Mouse (Mus musculus) cerebellum, adult 2 months (tissue): Measurements from ENCODE around the gene Lrrc75b. TPM values are rescaled to one million over a fixed set of nuclear protein-coding genes. Genes with fewer than 3 reads are reported as not detected.

Experiments
- DNase-seq, 2 experiments: peaks; one replicate each; pipeline ENCODE4 v3.0.0; 2021
- H3K27ac ChIP-seq: fragments of 200-500 bp; 2 replicates; pipeline ENCODE4 v1.5.1; 2012; ENCODE audit warnings: low read length, control low read depth, inconsistent platforms; ENCODE audit not compliant: insufficient read depth
- H3K27me3 ChIP-seq: fragments of 200-500 bp; 2 replicates; pipeline ENCODE4 v1.6.1; 2012; ENCODE audit warnings: inconsistent platforms, mild to moderate bottlenecking, low read length, moderate library complexity; ENCODE audit not compliant: control insufficient read depth, insufficient read depth
- H3K4me1 ChIP-seq: fragments of 200-500 bp; 2 replicates; pipeline ENCODE4 v1.6.1; 2011; ENCODE audit warnings: low read length; ENCODE audit not compliant: control insufficient read depth, insufficient read depth
- H3K4me3 ChIP-seq: fragments of 200-500 bp; replicated peaks from 2 replicates; pipeline ENCODE3; 2011; ENCODE audit warnings: mild to moderate bottlenecking, low read depth, low read length, control low read depth; ENCODE audit not compliant: insufficient read depth
- CTCF ChIP-seq: fragments of 200-500 bp; IDR thresholded peaks from 2 replicates; pipeline ENCODE4 v1.5.1; 2011; ENCODE audit warnings: low read depth, mild to moderate bottlenecking, control low read depth, low read length, moderate library complexity, borderline replicate concordance; ENCODE audit not compliant: insufficient read depth
- POLR2A ChIP-seq: fragments of 200-500 bp; IDR thresholded peaks from 2 replicates; pipeline ENCODE4 v1.6.1; 2011; ENCODE audit warnings: low read length, control low read depth, borderline replicate concordance; ENCODE audit not compliant: insufficient read depth
- WGBS: fragments of 180-500 bp; shearing (Covaris S2); methylation state at CpG from one replicate; pipeline ENCODE4 v1.1.7; 2018; 5-methylcytosine and 5-hydroxymethylcytosine counted together
- polyA plus RNA-seq: library from polyadenylated mRNA; depleted of rRNA; stranded (reverse); fragments of >200 nt; gene quantifications from 2 replicates; pipeline ENCODE4 v1.2.3, GENCODE M21; 2012

Lrrc75b gene
- polyA plus RNA-seq, 1 experiment, result 23.8 TPM

DNA sequence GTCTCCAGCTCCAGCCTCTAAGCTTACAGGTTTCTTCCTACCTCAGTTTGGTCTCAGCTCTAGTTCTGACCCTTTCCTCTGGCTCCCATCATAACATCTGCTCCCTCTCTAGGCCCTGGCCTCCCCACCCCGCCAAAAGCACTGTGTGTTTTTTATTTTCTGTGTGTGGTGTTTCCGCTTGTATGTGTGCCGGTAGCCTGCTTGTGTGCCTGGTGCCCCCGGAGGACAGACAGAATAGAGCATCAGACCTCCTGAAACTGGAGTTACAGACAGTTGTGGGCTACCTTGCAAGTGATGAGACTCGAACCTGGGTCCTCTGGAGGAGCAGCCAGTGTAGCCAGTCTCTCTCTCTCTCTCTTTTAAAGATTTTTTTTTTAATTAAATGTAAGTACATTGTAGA, 6.2 kb upstream of the Lrrc75b start:
- TF ChIP-seq POLR2A (no peak), CTCF (no peak)
- Histone ChIP-seq H3K4me1 (peaks cover 5% of the 10 kb centered on the region), H3K27me3 (no peaks in the 10 kb centered on the region), H3K4me3 (no peak overlapping the region), H3K27ac (no peak overlapping the region)
- no peak for DNase-seq
- 80% methylated on average over 5 of the region's 5 CpGs for WGBS

GRCm38 (mm10) chr10:75565906-75566305, 5.8 kb upstream of the Lrrc75b start:
- Histone ChIP-seq H3K4me3 (no peak overlapping the region), H3K27me3 (no peaks in the 10 kb centered on the region), H3K4me1 (peaks cover 10% of the 10 kb centered on the region), H3K27ac (no peak overlapping the region)
- DNase-seq, result no peak
- WGBS, result 87% methylated on average over 7 of the region's 7 CpGs
- TF ChIP-seq POLR2A (no peak), CTCF (no peak)

- Histone ChIP-seq H3K27me3 (no peaks in the 10 kb centered on the region), H3K4me1 (peaks cover 14% of the 10 kb centered on the region), H3K4me3 (no peak overlapping the region), H3K27ac (no peak overlapping the region)
- no peak for TF ChIP-seq CTCF
- DNase-seq, result no peak
- 81% methylated on average over 6 of the region's 6 CpGs for WGBS
Measured at GRCm38 (mm10) chr10:75565436-75565835, 5.3 kb upstream of the Lrrc75b start.

DNA sequence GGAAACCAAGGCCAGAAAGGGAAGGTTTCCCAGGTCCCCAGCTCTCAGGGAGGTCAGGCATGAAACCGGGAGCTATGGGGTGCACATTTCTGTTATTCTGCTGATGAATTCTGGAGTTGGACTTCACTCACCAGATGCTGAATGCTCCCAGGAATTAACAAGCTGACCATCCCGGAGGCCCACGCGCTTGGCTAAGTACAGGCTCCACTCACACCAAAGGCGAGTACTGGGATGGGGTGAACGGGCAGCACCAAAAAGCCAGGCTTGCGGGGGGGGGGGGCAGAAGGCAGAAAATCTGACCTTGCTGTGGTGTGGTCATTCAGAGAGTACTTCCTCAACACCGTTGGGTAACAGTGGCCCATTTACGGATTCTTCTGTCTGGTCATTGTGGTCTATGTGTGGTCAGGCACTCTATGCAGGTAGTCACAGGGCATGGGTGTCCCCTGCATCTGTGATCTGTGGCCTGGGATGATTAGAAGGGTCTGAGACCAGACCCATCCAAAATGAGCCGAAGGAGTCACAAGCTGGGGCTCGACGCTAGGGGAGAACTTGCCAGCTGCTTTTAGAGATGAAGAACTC, 4.6 kb upstream of the Lrrc75b start:
- Histone ChIP-seq H3K4me3 (no peak overlapping the region), H3K4me1 (peaks cover 16% of the 10 kb centered on the region), H3K27ac (no peak overlapping the region), H3K27me3 (no peaks in the 10 kb centered on the region)
- no peak for DNase-seq
- TF ChIP-seq CTCF (no peak), POLR2A (no peak)
- WGBS, result 85% methylated on average over 12 of the region's 12 CpGs

DNA sequence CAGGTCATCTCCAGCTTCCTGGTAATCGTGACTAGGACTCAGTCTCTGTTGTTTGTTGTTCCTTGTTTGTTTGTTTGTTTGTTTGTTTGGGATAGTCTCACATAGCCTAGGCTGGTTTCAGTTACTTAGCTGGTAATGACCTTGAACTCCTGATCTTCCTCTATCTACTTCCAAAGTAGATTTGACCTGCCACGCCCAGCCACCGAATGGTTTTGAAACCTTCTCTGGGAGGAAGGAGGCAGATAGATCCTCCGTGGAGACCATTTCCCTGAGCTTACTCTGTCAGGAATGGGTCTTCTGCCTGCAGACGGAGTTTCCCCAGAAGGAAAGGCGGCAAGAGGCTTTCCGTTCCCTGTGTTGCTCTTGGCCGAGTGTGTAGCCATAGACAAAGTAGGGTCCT, 2.5 kb upstream of the Lrrc75b start:
- H3K4me3 ChIP-seq, result no peak overlapping the region
- H3K27ac ChIP-seq, result no peak overlapping the region
- no peak for DNase-seq
- H3K4me1 ChIP-seq, result peaks cover 23% of the 10 kb centered on the region
- H3K27me3 ChIP-seq, result no peaks in the 10 kb centered on the region
- 97% methylated on average over 8 of the region's 8 CpGs for WGBS
- TF ChIP-seq POLR2A (no peak), CTCF (no peak)

- H3K27me3 ChIP-seq, result no peaks in the 10 kb centered on the region
- H3K4me3 ChIP-seq, result peak within 1 kb of the TSS; percentile 93
- 26% methylated on average over 10 of the region's 10 CpGs for WGBS
- peaks cover 23% of the 10 kb centered on the region for H3K4me1 ChIP-seq
- peak; percentile 38 to 46 for DNase-seq
- peak within 1 kb of the TSS; percentile 72 for H3K27ac ChIP-seq
- no peak for TF ChIP-seq POLR2A
- TF ChIP-seq CTCF, result no peak
Measured at GRCm38 (mm10) chr10:75561071-75561654, 1.0 kb upstream of the Lrrc75b start, which contains the start of gene Ggt1. Gene Ggt1, plus strand, starts transcription at chr10:75561604.

- 26% methylated on average over 6 of the region's 6 CpGs for WGBS
- Histone ChIP-seq H3K4me3 (peak overlapping the region; percentile 93), H3K27me3 (no peaks in the 10 kb centered on the region), H3K4me1 (peaks cover 23% of the 10 kb centered on the region), H3K27ac (peak overlapping the region; percentile 72)
- TF ChIP-seq CTCF, result no peak
- TF ChIP-seq POLR2A, result no peak
- DNase-seq, result no peak
Measured at GRCm38 (mm10) chr10:75560549-75560899, 394 bp upstream of the Lrrc75b start.

GRCm38 (mm10) chr10:75559041-75559675, 972 bp downstream of the Lrrc75b start:
- TF ChIP-seq POLR2A, result no peak
- TF ChIP-seq CTCF, result no peak
- Histone ChIP-seq H3K4me1 (peaks cover 23% of the 10 kb centered on the region), H3K27me3 (no peaks in the 10 kb centered on the region), H3K27ac (peak overlapping the region; percentile 72), H3K4me3 (peak overlapping the region; percentile 93)
- peak; percentile 33 to 53 for DNase-seq
- WGBS, result under 1% methylated on average over 14 of the region's 14 CpGs
